Mouse (Mus musculus) hindbrain, embryonic 11.5 days (tissue): Measurements from ENCODE around the gene Grip2. TPM values are rescaled to one million over a fixed set of nuclear protein-coding genes. Genes with fewer than 3 reads are reported as not detected.

Experiments used
- ATAC-seq: fragments of 200-750 bp; cut with Nextera tagmentation; 2 replicates; pipeline ENCODE4 v1.8.0; 2017; ENCODE audit warnings: mild to moderate bottlenecking, moderate TSS enrichment, moderate library complexity; ENCODE audit not compliant: low FRiP score
- DNase-seq: peaks from one replicate; pipeline ENCODE4 v3.0.0-alpha.2; 2015; ENCODE audit warnings: low spot score
- H3K27ac ChIP-seq: fragments of 300-500 bp; sonication (generic); 2 replicates; pipeline ENCODE4 v1.5.1; 2014; ENCODE audit warnings: mild to moderate bottlenecking, low read depth, low read length
- H3K27me3 ChIP-seq: fragments of 300-500 bp; sonication (generic); 2 replicates; pipeline ENCODE4 v1.6.1; 2014; ENCODE audit warnings: mild to moderate bottlenecking, low read length, moderate library complexity, mixed read lengths; ENCODE audit not compliant: control insufficient read depth, insufficient read depth
- H3K36me3 ChIP-seq: fragments of 300-500 bp; sonication (generic); 2 replicates; pipeline ENCODE4 v1.6.1; 2014; ENCODE audit warnings: mild to moderate bottlenecking, low read length, moderate library complexity, mixed read lengths; ENCODE audit not compliant: control insufficient read depth, insufficient read depth
- H3K4me1 ChIP-seq: fragments of 300-500 bp; sonication (generic); replicated peaks from 2 replicates; pipeline ENCODE4 v1.6.1; 2014; ENCODE audit warnings: low read length, mixed read lengths; ENCODE audit not compliant: control insufficient read depth, insufficient read depth
- H3K4me2 ChIP-seq: fragments of 300-500 bp; sonication (generic); replicated peaks from 2 replicates; pipeline ENCODE4 v1.6.1; 2014; ENCODE audit warnings: mild to moderate bottlenecking, low read depth, low read length
- H3K4me3 ChIP-seq: fragments of 300-500 bp; sonication (generic); 2 replicates; pipeline ENCODE4 v1.5.1; 2014; ENCODE audit warnings: low read depth, low read length
- H3K9ac ChIP-seq: fragments of 300-500 bp; sonication (generic); 2 replicates; pipeline ENCODE4 v1.6.1; 2014; ENCODE audit warnings: low read depth, low read length
- H3K9me3 ChIP-seq: fragments of 300-500 bp; sonication (generic); 2 replicates; pipeline ENCODE4 v1.6.1; 2016; ENCODE audit warnings: low read length; ENCODE audit not compliant: control insufficient read depth
- WGBS: fragments of 180-500 bp; shearing (Covaris S2); extraction: QIAGEN DNeasy Blood & Tissue Kit; methylation state at CpG from one replicate; pipeline ENCODE4 v1.1.7; 2014; 5-methylcytosine and 5-hydroxymethylcytosine counted together
- polyA plus RNA-seq: library from polyadenylated mRNA; unstranded; fragments of >200 nt; fragmentation: Nextera tagmentation; extraction: Ambion mirVana; gene quantifications from 2 replicates; pipeline ENCODE4 v1.2.1, GENCODE M21; 2014

Gene Grip2
- polyA plus RNA-seq, 1 experiment from 2014 or later: 0.63 TPM

GRCm38 (mm10) chr6:91736471-91736870 lies 90.6 kb downstream of the Grip2 start:
- no peak for ATAC-seq
- H3K9ac ChIP-seq: no peak overlapping the region
- no peak overlapping the region for H3K4me2 ChIP-seq
- no peaks in the 10 kb centered on the region for H3K27me3 ChIP-seq
- peaks cover 8% of the 10 kb centered on the region; the same call in 1 of the 2 replicates for H3K36me3 ChIP-seq
- 46% methylated on average over 5 of the region's 5 CpGs for WGBS
- no peaks in the 10 kb centered on the region for H3K9me3 ChIP-seq
- H3K27ac ChIP-seq: no peak overlapping the region; the same call in 1 of the 2 replicates
- no peak for DNase-seq
- peaks cover 2% of the 10 kb centered on the region; the same call in 1 of the 2 replicates for H3K4me1 ChIP-seq
- no peak overlapping the region for H3K4me3 ChIP-seq

GRCm38 (mm10) chr6:91732138-91732537 lies 94.9 kb downstream of the Grip2 start:
- Histone ChIP-seq H3K4me3 (no peak overlapping the region), H3K36me3 (peaks cover 4% of the 10 kb centered on the region; the same call in 1 of the 2 replicates), H3K27ac (no peak overlapping the region), H3K4me1 (peaks cover 14% of the 10 kb centered on the region), H3K27me3 (no peaks in the 10 kb centered on the region), H3K4me2 (no peak overlapping the region), H3K9me3 (no peaks in the 10 kb centered on the region), H3K9ac (no peak overlapping the region)
- WGBS: 91% methylated on average over 11 of the region's 11 CpGs
- ATAC-seq (no peak), DNase-seq (no peak)

GRCm38 (mm10) chr6:91729677-91730127 lies 97.3 kb downstream of the Grip2 start:
- Histone ChIP-seq H3K27me3 (no peaks in the 10 kb centered on the region), H3K9me3 (no peaks in the 10 kb centered on the region), H3K4me1 (peaks cover 14% of the 10 kb centered on the region), H3K9ac (peak overlapping the region; percentile 40; the same call in 1 of the 2 replicates), H3K36me3 (peaks cover 4% of the 10 kb centered on the region; the same call in 1 of the 2 replicates), H3K27ac (peak overlapping the region; percentile 79), H3K4me3 (no peak overlapping the region), H3K4me2 (no peak overlapping the region; the same call in 1 of the 2 replicates)
- peak; percentile 81 for ATAC-seq
- 8% methylated on average over 12 of the region's 12 CpGs for WGBS
- peak; percentile 71 for DNase-seq

- Histone ChIP-seq H3K9ac (peak overlapping the region; percentile 40; the same call in 1 of the 2 replicates), H3K27me3 (no peaks in the 10 kb centered on the region), H3K27ac (peak overlapping the region; percentile 79), H3K4me3 (no peak overlapping the region), H3K4me1 (peaks cover 14% of the 10 kb centered on the region), H3K4me2 (no peak overlapping the region), H3K9me3 (no peaks in the 10 kb centered on the region), H3K36me3 (peaks cover 5% of the 10 kb centered on the region; the same call in 1 of the 2 replicates)
- 41% methylated on average over 6 of the region's 6 CpGs for WGBS
- DNase-seq (peak; percentile 26), ATAC-seq (peak; percentile 67)
Observed at GRCm38 (mm10) chr6:91728939-91729619, 98.0 kb downstream of the Grip2 start.

- WGBS: 91% methylated on average over 1 of the region's 1 CpGs
- ATAC-seq (no peak), DNase-seq (no peak)
- no peaks in the 10 kb centered on the region for H3K27me3 ChIP-seq
- H3K4me1 ChIP-seq: peaks cover 14% of the 10 kb centered on the region
- no peaks in the 10 kb centered on the region for H3K9me3 ChIP-seq
- H3K27ac ChIP-seq: no peak overlapping the region
- peaks cover 7% of the 10 kb centered on the region; the same call in 1 of the 2 replicates for H3K36me3 ChIP-seq
- H3K4me3 ChIP-seq: no peak overlapping the region
- no peak overlapping the region for H3K4me2 ChIP-seq
- no peak overlapping the region for H3K9ac ChIP-seq
Observed at GRCm38 (mm10) chr6:91727361-91727760, 99.7 kb downstream of the Grip2 start.

GRCm38 (mm10) chr6:91721215-91721701 lies 105.8 kb downstream of the Grip2 start:
- peak overlapping the region; percentile 76 for H3K27ac ChIP-seq
- DNase-seq (peak; percentile 43), ATAC-seq (peak; percentile 46)
- no peaks in the 10 kb centered on the region for H3K9me3 ChIP-seq
- peaks cover 29% of the 10 kb centered on the region for H3K4me1 ChIP-seq
- peak overlapping the region; percentile 49 for H3K9ac ChIP-seq
- peaks cover 7% of the 10 kb centered on the region; the same call in 1 of the 2 replicates for H3K36me3 ChIP-seq
- peak overlapping the region; percentile 25; the same call in 1 of the 2 replicates for H3K4me2 ChIP-seq
- no peaks in the 10 kb centered on the region for H3K27me3 ChIP-seq
- WGBS: 24% methylated on average over 12 of the region's 12 CpGs
- H3K4me3 ChIP-seq: no peak overlapping the region

GRCm38 (mm10) chr6:91720588-91721214 lies 106.3 kb downstream of the Grip2 start:
- peak; percentile 40 for DNase-seq
- peaks cover 3% of the 10 kb centered on the region; the same call in 1 of the 2 replicates for H3K36me3 ChIP-seq
- 31% methylated on average over 4 of the region's 4 CpGs for WGBS
- no peaks in the 10 kb centered on the region for H3K9me3 ChIP-seq
- peak overlapping the region; percentile 38; the same call in 1 of the 2 replicates for H3K9ac ChIP-seq
- H3K27me3 ChIP-seq: no peaks in the 10 kb centered on the region
- peak overlapping the region; percentile 76 for H3K27ac ChIP-seq
- no peak overlapping the region for H3K4me3 ChIP-seq
- ATAC-seq: peak; percentile 58
- H3K4me2 ChIP-seq: peak overlapping the region; percentile 23
- peaks cover 29% of the 10 kb centered on the region for H3K4me1 ChIP-seq

GRCm38 (mm10) chr6:91719865-91720533 lies 107.1 kb downstream of the Grip2 start:
- Histone ChIP-seq H3K4me1 (peaks cover 29% of the 10 kb centered on the region), H3K9me3 (no peaks in the 10 kb centered on the region), H3K4me2 (peak overlapping the region; percentile 23), H3K4me3 (no peak overlapping the region), H3K27me3 (no peaks in the 10 kb centered on the region), H3K9ac (peak overlapping the region; percentile 38; the same call in 1 of the 2 replicates), H3K27ac (peak overlapping the region; percentile 76), H3K36me3 (peaks cover 2% of the 10 kb centered on the region; the same call in 1 of the 2 replicates)
- 5% methylated on average over 9 of the region's 9 CpGs for WGBS
- ATAC-seq (peak; percentile 74), DNase-seq (peak; percentile 77)
